ENCODE assay signal across 9 mouse cellular contexts in genomic region chr1:41652646-41653427, GRCm38 (mm10).
DNase-seq lines count a peak whose midpoint lies in the region; ATAC-seq lines count a peak whose summit lies in the region.
"Had no signal": no experiment of that assay in that cellular context is flagged by ENCODE, and none has a peak within 500 bp of the region (broad histone marks: within the 10 kb centered on the region; RNA-seq: fewer than 3 reads in every experiment).

No protein-coding gene starts in this region.

- peaks cover 3% of the 10 kb centered on the region; the same call in 1 of the 2 replicates for H3K4me1 ChIP-seq in forebrain, embryonic 11.5 days (replicated peaks; ENCODE audit: control insufficient read depth, insufficient read depth, low read length)
- peaks cover 4 to 8% of the 10 kb centered on the region in 2 experiments; a peak in 3 of 4 replicates for H3K4me1 ChIP-seq in heart, embryonic 14.5 days (ENCODE audit: control insufficient read depth in 2 of 2, insufficient read depth in 2 of 2, low read length in 2 of 2)

- ATAC-seq in forebrain, embryonic 11.5 days (replicated peaks; ENCODE audit: low FRiP score) = peak; percentile 82
- 0 out of 2 replicates have a peak, but pooled peaks have one; percentile 69 for ATAC-seq in heart, embryonic 14.5 days (ENCODE audit: insufficient number of reproducible peaks, insufficient read depth, low FRiP score, low read depth)
- no peak for ATAC-seq in monocyte, adult 5-6 weeks (replicated peaks; ENCODE audit: insufficient number of reproducible peaks, low FRiP score, low TSS enrichment, poor library complexity, severe bottlenecking)

- peak; percentile 87 for DNase-seq in 3T3-L1 (ENCODE audit: low read depth, low spot score)
- DNase-seq in brain, adult 2 months (ENCODE audit: low read depth, low spot score) = peak; percentile 64
- DNase-seq in forebrain, embryonic 11.5 days (ENCODE audit: low spot score) = peak; percentile 82
- DNase-seq in layer of hippocampus, adult 8-10 months (ENCODE audit: low spot score in 2 of 2) = peak; percentile 40 to 72
- peak; percentile 70 for DNase-seq in lung, postnatal 14 days
- DNase-seq in right cerebral cortex, postnatal 10 days (ENCODE audit: low spot score in 2 of 2) = peak; percentile 74 to 80

- peak overlapping the region; percentile 8; the same call in 1 of the 2 replicates for H3K4me2 ChIP-seq in forebrain, embryonic 11.5 days (ENCODE audit: low read depth, low read length, severe bottlenecking)
- peak overlapping the region; percentile 41 for H3K4me2 ChIP-seq in heart, embryonic 14.5 days (ENCODE audit: low read length)

- peak overlapping the region; percentile 57 for H3K27ac ChIP-seq in forebrain, embryonic 11.5 days (ENCODE audit: low read depth, low read length)
- H3K27ac ChIP-seq in heart, embryonic 14.5 days (replicated peaks in 1 of 2; ENCODE audit: control insufficient read depth in 1 of 2, insufficient read depth in 1 of 2, low read depth in 2 of 2, low read length in 2 of 2) = peak overlapping the region; percentile 67 to 76

- no peak overlapping the region for H3K9ac ChIP-seq in forebrain, embryonic 11.5 days (ENCODE audit: low read length)
- no peak overlapping the region for H3K9ac ChIP-seq in heart, embryonic 14.5 days (ENCODE audit: low read length)

- H3K27me3 ChIP-seq in forebrain, embryonic 11.5 days (ENCODE audit: control insufficient read depth, insufficient read depth, low read length) = no peaks in the 10 kb centered on the region
- no peaks in the 10 kb centered on the region for H3K27me3 ChIP-seq in heart, embryonic 14.5 days (ENCODE audit: control insufficient read depth, insufficient read depth, low read length)

- H3K36me3 ChIP-seq in forebrain, embryonic 11.5 days (ENCODE audit: control insufficient read depth, insufficient read depth, low read length) = no peaks in the 10 kb centered on the region
- H3K36me3 ChIP-seq in heart, embryonic 14.5 days (ENCODE audit: control insufficient read depth, insufficient read depth, low read length) = no peaks in the 10 kb centered on the region
- H3K36me3 ChIP-seq: G1E had no signal

- no peak overlapping the region for H3K4me3 ChIP-seq in forebrain, embryonic 11.5 days (ENCODE audit: low read depth, low read length)
- no peak overlapping the region for H3K4me3 ChIP-seq in heart, embryonic 14.5 days (ENCODE audit: control insufficient read depth in 1 of 2, insufficient read depth in 1 of 2, low read depth in 1 of 2, low read length in 2 of 2)

- WGBS in forebrain, embryonic 11.5 days = 42% methylated on average over 8 of the region's 8 CpGs
- 16% methylated on average over 8 of the region's 8 CpGs for WGBS in heart, embryonic 14.5 days

- no peaks in the 10 kb centered on the region for H3K9me3 ChIP-seq in forebrain, embryonic 11.5 days (ENCODE audit: control insufficient read depth, low read length)
- H3K9me3 ChIP-seq in heart, embryonic 14.5 days (ENCODE audit: control insufficient read depth, low read length) = no peaks in the 10 kb centered on the region
